Mouse (Mus musculus) testis, adult 2 months (tissue): ENCODE measurements around the gene Mroh3. TPM values are rescaled to one million over a fixed set of nuclear protein-coding genes. Genes with fewer than 3 reads are reported as not detected.

Experiments
- H3K27ac ChIP-seq: fragments of 200-500 bp; 2 replicates; pipeline ENCODE4 v1.5.1; 2012; ENCODE audit warnings: low read depth, low read length; ENCODE audit not compliant: control insufficient read depth, insufficient read depth
- H3K27me3 ChIP-seq: fragments of 200-500 bp; 2 replicates; pipeline ENCODE4 v1.6.1; 2012; ENCODE audit warnings: mild to moderate bottlenecking, low read length, moderate library complexity; ENCODE audit not compliant: control insufficient read depth, insufficient read depth
- H3K36me3 ChIP-seq: fragments of 200-500 bp; 2 replicates; pipeline ENCODE4 v1.6.1; 2012; ENCODE audit warnings: mild to moderate bottlenecking, low read length; ENCODE audit not compliant: control insufficient read depth, insufficient read depth
- H3K4me1 ChIP-seq: fragments of 200-500 bp; 2 replicates; pipeline ENCODE4 v1.6.1; 2012; ENCODE audit warnings: low read length; ENCODE audit not compliant: control insufficient read depth, insufficient read depth
- H3K4me3 ChIP-seq: fragments of 200-500 bp; 2 replicates; pipeline ENCODE4 v1.5.1; 2012; ENCODE audit warnings: low read depth, mild to moderate bottlenecking, low read length, moderate library complexity, mixed read lengths; ENCODE audit not compliant: control insufficient read depth
- CTCF ChIP-seq: fragments of 200-500 bp; IDR thresholded peaks from 2 replicates; pipeline ENCODE4 v1.5.1; 2012; ENCODE audit warnings: low read depth, mild to moderate bottlenecking, inconsistent platforms, low read length, moderate library complexity; ENCODE audit not compliant: control insufficient read depth, insufficient read depth, insufficient replicate concordance
- POLR2A ChIP-seq: fragments of 200-500 bp; IDR thresholded peaks from 2 replicates; pipeline ENCODE4 v1.6.1; 2012; ENCODE audit warnings: low read depth, mild to moderate bottlenecking, inconsistent platforms, low read length, moderate library complexity; ENCODE audit not compliant: control insufficient read depth
- polyA plus RNA-seq: library from polyadenylated mRNA; depleted of rRNA; stranded (reverse); fragments of >200 nt; gene quantifications from 2 replicates; pipeline ENCODE4 v1.2.3, GENCODE M21; 2012; rRNA removed

The Mroh3 gene
- 11.9 and 13.3 TPM in 2 replicates for polyA plus RNA-seq

DNA sequence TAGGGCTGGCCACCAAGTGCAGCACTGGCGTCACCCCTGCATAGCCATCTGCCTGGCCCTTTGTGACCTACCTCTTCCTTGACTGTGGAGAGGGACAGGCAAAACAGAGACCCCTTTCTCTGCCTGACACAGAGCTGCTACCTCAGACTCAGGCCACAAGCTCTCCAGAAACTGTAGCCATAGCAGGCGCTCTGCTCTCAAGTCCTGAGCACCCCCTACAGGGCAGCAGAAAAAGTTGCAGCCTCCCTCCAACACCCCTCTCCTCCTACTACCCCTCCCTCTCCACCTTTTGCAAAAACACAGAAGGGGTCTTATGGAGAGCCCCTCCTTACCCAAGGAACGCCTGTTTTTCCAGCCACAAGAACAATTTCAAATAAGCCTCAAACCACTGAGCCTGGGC lies at the start of gene Mroh3:
Gene Mroh3, minus strand, starts transcription at position 26 of the 400 bp plus-strand sequence.
- Histone ChIP-seq H3K27me3 (no peaks in the 10 kb centered on the region), H3K4me3 (peak within 1 kb of the TSS; percentile 41), H3K4me1 (no peaks in the 10 kb centered on the region), H3K27ac (no peak within 1 kb of the TSS), H3K36me3 (no peaks in the 10 kb centered on the region)
- TF ChIP-seq POLR2A: peak; percentile 24; the same call in 1 of the 2 replicates
- peak; percentile 35; the same call in 1 of the 2 replicates for TF ChIP-seq CTCF

GRCm38 (mm10) chr1:136260635-136261238 lies 48.1 kb upstream of the Mroh3 start, which contains the start of gene Gpr25:
Gene Gpr25 (minus strand): TSS chr1:136260873.
- Histone ChIP-seq H3K27me3 (no peaks in the 10 kb centered on the region), H3K4me1 (peaks cover 16% of the 10 kb centered on the region), H3K27ac (no peak within 1 kb of the TSS), H3K4me3 (peak within 1 kb of the TSS; percentile 75), H3K36me3 (no peaks in the 10 kb centered on the region)
- no peak for TF ChIP-seq CTCF
- no peak for TF ChIP-seq POLR2A

GRCm38 (mm10) chr1:136259893-136260634 lies 47.4 kb upstream of the Mroh3 start:
- TF ChIP-seq CTCF (no peak), POLR2A (no peak)
- Histone ChIP-seq H3K4me1 (peaks cover 16% of the 10 kb centered on the region), H3K27ac (no peak overlapping the region), H3K27me3 (no peaks in the 10 kb centered on the region), H3K4me3 (peak overlapping the region; percentile 75), H3K36me3 (no peaks in the 10 kb centered on the region)

DNA sequence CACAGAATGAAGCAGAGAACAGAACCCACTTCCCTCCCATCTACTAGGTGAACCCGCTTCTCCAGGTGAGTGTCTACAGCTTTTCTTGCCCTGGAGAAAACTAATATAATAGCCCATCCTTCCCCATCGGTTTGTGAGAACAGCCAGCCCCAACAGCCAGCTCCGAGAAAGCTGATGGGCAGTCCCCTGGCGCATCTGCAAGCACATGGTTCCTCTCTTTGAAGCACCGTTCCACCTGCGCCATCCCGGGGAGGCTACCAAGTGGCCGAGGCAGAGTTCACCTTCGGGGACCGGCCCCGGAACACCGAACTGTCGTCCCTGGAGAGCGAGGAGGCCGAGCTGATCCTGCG lies 46.9 kb upstream of the Mroh3 start:
- H3K27me3 ChIP-seq: no peaks in the 10 kb centered on the region
- H3K27ac ChIP-seq: no peak overlapping the region
- no peaks in the 10 kb centered on the region for H3K36me3 ChIP-seq
- TF ChIP-seq POLR2A: no peak
- TF ChIP-seq CTCF: no peak
- H3K4me3 ChIP-seq: peak overlapping the region; percentile 75
- H3K4me1 ChIP-seq: peaks cover 16% of the 10 kb centered on the region

DNA sequence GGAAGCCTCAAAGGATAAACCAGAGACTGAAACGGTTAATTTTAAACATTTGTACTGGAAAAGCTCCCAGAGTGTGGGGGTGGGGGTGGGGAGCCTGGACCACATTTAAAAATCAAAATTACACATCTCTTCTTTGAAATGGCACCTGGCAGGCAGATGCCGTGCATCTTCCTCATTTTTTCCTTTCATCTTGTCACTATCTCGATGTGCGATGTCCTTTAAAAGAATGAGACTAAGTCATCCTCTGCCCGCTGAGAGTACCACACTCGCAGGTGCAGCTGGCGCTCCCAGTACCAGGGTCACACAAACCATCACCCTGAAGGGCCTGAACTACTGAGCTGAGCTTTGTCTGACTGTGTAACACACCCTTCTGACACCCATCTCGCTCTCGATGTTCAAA lies 45.9 kb upstream of the Mroh3 start:
- no peak overlapping the region for H3K4me3 ChIP-seq

GRCm38 (mm10) chr1:136255657-136256056 lies 43.0 kb upstream of the Mroh3 start:
- Histone ChIP-seq H3K27ac (no peak overlapping the region), H3K4me3 (no peak overlapping the region), H3K36me3 (no peaks in the 10 kb centered on the region), H3K4me1 (peaks cover 11% of the 10 kb centered on the region), H3K27me3 (no peaks in the 10 kb centered on the region)
- TF ChIP-seq CTCF (no peak), POLR2A (no peak)

More for the DNA sequence above, 45.9 kb upstream of the Mroh3 start:
- H3K27ac ChIP-seq: no peak overlapping the region
- H3K27me3 ChIP-seq: no peaks in the 10 kb centered on the region
- H3K36me3 ChIP-seq: no peaks in the 10 kb centered on the region
- TF ChIP-seq POLR2A: no peak
- TF ChIP-seq CTCF: no peak
- H3K4me1 ChIP-seq: peaks cover 16% of the 10 kb centered on the region

GRCm38 (mm10) chr1:136255174-136255573 lies 42.5 kb upstream of the Mroh3 start:
- TF ChIP-seq CTCF: no peak
- no peak for TF ChIP-seq POLR2A
- no peak overlapping the region for H3K4me3 ChIP-seq
- no peak overlapping the region for H3K27ac ChIP-seq
- H3K4me1 ChIP-seq: peaks cover 7% of the 10 kb centered on the region; the same call in 1 of the 2 replicates
- H3K27me3 ChIP-seq: no peaks in the 10 kb centered on the region
- no peaks in the 10 kb centered on the region for H3K36me3 ChIP-seq
